Comparison of ENCODE assay signal across 15 mouse cellular contexts in genomic region chr13:59271661-59272060, GRCm38 (mm10).
"Had no signal": no experiment of that assay in that cellular context is flagged by ENCODE, and none has a peak within 500 bp of the region (broad histone marks: within the 10 kb centered on the region; RNA-seq: fewer than 3 reads in every experiment).

No protein-coding gene starts in this region.

- H3K9me3 ChIP-seq: neural tube, embryonic 15.5 days; stomach, embryonic 15.5 days had no signal

- H3K27me3 ChIP-seq: neural tube, embryonic 15.5 days; stomach, embryonic 15.5 days had no signal

- H3K27ac ChIP-seq: neural tube, embryonic 15.5 days; stomach, embryonic 15.5 days; stomach, postnatal 0 days had no signal

- H3K4me3 ChIP-seq: neural tube, embryonic 15.5 days; stomach, embryonic 15.5 days had no signal

- H3K4me2 ChIP-seq: neural tube, embryonic 15.5 days; stomach, embryonic 15.5 days had no signal

- H3K4me1 ChIP-seq: neural tube, embryonic 15.5 days; stomach, embryonic 15.5 days had no signal

- H3K9ac ChIP-seq: neural tube, embryonic 15.5 days; stomach, embryonic 15.5 days had no signal

- H3K36me3 ChIP-seq: neural tube, embryonic 15.5 days; stomach, embryonic 15.5 days had no signal

- DNase-seq: retina, postnatal 1 day; right cerebral cortex, adult 18-20 months; right cerebral cortex, postnatal 14 days; right cerebral cortex, postnatal 25 days; right cerebral cortex, postnatal 4 days; spleen, adult 18-20 months; thymus, adult 18-20 months; thymus, adult 2 months; thymus, postnatal 14 days; thymus, postnatal 25 days; thymus, postnatal 36 days; thymus, postnatal 4 days had no signal
